Mouse (Mus musculus): ENCODE measurements around the gene Trnt1.

Gene Trnt1

GRCm38 (mm10) chr6:106768640-106769289 is at the start of gene Trnt1:
Gene Trnt1, plus strand, starts transcription at chr6:106769120.
- DNase-seq (ENCODE audit: low read depth, low spot score): peak; percentile 97

DNA sequence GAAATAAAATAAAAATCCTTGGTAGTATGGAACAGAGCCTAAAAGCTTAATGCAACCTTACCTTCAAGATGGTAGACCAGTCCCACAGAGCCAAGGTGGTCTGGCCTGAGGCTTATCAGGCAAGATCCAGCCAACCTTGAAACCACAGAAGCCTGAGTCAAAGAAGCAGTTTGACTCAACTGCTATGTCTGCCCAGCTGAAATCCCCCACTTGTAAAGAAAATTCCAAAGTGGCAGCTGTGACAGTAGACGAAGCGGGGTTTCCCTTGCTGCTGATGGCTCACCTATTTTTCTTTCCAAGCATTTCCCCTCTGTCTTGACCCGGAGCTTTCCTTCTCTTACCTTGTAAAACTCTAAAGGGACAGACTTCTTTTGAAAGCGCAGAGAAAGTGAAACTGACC is 43.3 kb upstream of the Trnt1 start:
- no peak for DNase-seq (ENCODE audit: low read depth, low spot score)

DNA sequence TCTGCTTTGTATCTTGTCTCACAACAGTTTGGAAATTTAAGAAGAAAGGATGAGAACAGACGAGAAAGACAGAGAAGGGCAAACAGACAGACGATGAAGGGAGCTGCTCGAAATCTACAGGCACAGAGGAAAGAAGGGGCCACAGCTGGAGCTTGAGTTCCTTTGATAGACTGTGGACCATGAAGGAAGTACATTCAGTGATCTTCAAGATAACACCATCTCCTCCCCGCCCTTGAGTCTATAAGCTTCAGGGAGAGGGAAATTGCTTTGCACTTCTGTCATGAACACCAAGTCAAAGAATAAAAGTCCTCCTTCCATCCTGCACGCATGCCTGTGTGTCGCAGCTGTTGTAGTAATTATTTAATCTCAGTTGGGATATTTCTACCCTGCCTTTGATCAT is 42.8 kb upstream of the Trnt1 start:
- no peak for DNase-seq (ENCODE audit: low read depth, low spot score)

DNA sequence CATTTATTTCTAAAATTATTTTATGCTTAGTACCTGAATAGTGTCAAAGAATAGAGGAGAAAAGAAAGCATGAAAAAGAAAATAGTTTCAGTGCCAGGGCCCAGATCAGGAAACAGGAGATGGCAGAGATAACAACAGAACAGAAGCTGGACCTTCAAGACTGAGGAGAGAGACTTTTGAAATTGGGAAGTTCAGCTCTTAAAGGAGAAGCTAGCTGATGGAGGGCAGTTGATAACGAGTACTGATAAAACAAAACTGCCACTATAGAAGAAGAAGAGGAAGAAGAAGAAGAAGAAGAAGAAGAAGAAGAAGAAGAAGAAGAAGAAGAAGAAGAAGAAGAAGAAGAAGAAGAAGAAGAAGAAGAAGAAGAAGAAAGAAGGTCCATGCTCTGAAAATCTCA is 41.2 kb upstream of the Trnt1 start:
- no peak for DNase-seq (ENCODE audit: low read depth, low spot score)

DNA sequence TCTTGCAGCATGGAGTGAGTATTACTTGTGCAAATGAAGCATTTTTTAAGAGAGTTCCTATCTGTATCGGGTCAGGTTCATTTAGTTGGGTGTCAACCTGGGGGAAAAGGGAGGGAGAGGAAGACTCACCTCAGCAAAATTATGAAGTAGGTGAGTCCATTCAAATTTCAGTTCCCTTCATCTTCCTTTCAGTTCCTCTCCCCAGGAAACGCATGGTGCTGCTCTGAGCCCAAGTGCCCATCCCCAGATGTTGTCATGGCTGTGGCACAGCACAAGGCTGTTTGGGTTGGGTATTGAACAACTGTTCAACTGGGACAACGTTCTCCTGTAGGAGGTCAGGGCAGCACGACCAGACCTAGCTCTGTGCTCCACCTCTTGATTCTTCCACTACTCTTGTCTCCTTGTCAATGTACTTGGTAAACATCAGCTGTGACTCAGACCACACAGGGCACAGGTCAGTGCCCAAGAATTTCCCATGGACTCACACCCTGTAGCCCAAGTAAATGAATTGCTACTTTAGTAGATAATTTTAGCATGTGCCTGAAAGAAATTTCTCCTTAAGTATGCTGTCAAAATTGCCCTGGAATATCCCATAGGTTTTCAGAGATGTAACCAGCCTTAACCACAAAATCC is 39.1 kb upstream of the Trnt1 start:
- DNase-seq (ENCODE audit: low read depth, low spot score): no peak

- DNase-seq (ENCODE audit: low read depth, low spot score): no peak
Observed at GRCm38 (mm10) chr6:106732563-106732962, 36.4 kb upstream of the Trnt1 start.

GRCm38 (mm10) chr6:106738229-106738628 is 30.7 kb upstream of the Trnt1 start:
- DNase-seq (ENCODE audit: low read depth, low spot score): no peak

DNA sequence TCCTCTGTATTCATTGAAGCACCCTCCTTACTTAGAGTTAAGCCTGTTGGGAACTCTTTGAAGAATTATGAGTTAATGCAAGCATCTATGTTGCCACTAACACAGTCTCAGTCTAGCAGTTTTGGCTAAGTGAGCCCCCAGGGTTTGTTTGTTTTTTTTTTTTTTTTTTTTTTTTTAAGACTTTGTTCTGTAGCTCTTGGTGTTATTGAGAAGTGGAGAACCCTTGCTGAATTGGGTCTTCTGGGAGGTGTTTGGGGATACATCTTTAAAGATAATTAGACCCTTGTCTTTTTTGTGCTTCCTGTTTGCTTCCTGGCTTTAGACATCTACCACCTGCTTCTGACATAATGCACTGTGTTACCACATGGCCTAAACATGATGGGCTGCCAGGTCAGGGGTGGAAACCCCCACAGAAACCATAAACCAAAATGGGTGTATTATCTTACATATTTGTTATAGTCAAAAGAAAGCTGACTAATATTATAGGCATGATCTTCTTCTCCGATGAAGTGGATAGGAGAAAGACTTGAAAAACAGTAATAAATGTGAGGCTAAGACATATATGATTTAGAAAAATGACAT is 28.6 kb upstream of the Trnt1 start:
- DNase-seq (ENCODE audit: low read depth, low spot score): no peak

DNA sequence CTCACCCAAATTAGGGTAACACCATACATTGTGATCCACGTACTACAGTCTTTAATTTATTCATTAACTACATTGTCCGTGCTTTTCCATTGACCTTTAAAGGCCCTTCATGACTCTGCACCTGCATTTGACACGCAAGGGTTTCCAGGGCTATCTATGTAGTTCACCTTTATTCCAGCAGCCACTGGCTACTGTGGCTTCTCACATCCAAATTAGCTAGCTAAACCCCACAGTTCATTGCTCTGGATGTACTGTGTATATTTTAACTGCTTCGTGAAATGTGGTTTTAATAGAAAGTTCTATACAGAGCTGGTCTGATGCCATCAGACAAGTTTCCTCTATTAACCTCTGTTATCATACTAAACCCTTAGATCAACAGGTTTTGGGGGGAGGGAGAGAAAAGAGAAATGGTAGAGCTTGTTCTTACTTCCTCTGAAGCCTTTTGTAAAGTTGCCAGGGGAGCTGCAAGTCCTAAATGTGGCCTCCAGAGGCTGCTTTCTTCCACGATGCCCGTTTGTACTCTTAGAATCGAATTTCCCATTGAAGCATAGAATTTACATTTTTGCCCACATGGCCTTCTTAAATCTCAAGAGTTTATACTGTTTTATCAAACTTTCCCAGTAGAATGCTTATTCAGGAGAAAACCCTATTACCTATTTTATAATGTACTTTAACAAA is 25.2 kb upstream of the Trnt1 start:
- no peak for DNase-seq (ENCODE audit: low read depth, low spot score)

- DNase-seq (ENCODE audit: low read depth, low spot score): no peak
Observed at GRCm38 (mm10) chr6:106745673-106746394, 23.1 kb upstream of the Trnt1 start.

DNA sequence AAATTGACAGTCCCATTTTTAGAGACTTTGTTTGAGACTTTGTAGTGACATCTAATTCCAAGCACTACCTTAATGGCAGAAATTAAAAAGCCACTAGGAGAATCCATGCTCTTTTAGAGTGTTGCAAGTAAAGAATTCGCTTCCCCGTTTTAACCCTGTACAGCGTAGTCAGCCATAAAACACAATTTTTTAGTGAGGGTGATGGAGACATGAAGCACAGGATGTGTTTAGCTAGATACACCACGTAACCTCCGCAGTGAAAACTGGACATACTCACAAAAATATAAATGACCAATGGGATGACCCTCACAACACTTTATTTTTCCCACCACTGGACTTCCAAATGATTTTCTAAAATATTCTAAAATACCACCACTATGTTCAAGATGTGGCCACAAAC is 21.7 kb upstream of the Trnt1 start:
- DNase-seq (ENCODE audit: low read depth, low spot score): no peak

DNA sequence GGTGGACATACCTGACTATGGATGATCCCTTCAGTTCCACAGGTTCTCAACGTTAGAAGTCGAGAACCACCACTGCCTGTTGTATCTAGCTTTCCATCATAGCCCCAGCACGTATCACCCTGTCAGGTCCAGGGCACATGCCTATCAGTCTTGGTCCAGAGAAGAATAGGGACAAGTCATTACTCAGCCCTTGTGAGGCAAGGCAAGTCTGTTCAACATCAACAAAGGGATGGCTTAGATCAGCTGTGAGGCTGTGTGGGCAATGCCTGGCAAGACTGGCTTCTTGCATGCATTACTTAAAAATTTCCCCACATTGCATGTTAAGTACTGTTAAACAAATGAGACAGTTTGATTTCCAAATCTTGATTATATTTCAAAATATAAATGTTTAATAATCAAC is 21.1 kb upstream of the Trnt1 start:
- no peak for DNase-seq (ENCODE audit: low read depth, low spot score)

DNA sequence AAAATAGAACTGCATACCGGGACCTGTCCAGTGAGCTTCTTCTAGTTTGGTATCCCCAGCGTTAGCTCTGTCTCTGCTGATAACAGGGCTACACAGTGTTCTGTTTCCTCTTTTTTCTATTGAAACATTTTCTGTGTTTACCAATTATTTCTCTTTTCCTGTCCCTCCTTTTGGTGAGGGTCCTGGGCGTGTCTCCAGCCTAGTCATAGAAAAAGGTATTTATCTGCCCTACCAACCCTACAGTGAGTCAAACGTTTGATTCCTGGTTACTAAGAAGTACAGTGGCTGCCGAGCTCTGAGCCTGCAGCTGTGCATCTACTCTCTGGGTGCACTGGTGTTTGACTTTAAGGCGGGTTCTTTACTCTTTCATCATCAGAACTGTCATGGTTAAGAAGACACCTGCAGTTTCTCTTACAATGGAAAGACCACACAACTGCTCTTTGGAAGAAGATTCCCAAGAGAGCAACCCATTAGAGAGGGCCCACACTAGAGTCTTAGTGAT is 20.0 kb upstream of the Trnt1 start, which contains the start of gene Il5ra:
Il5ra (minus strand) TSS at position 151 of the 502 bp plus-strand sequence.
- no peak for DNase-seq (ENCODE audit: low read depth, low spot score)

GRCm38 (mm10) chr6:106750291-106750690 is 18.6 kb upstream of the Trnt1 start:
- DNase-seq (ENCODE audit: low read depth, low spot score): no peak

- DNase-seq (ENCODE audit: low read depth, low spot score): no peak
Observed at GRCm38 (mm10) chr6:106758299-106758698, 10.6 kb upstream of the Trnt1 start.

- no peak for DNase-seq (ENCODE audit: low read depth, low spot score)
Observed at GRCm38 (mm10) chr6:106760473-106761218, 8.3 kb upstream of the Trnt1 start.

DNA sequence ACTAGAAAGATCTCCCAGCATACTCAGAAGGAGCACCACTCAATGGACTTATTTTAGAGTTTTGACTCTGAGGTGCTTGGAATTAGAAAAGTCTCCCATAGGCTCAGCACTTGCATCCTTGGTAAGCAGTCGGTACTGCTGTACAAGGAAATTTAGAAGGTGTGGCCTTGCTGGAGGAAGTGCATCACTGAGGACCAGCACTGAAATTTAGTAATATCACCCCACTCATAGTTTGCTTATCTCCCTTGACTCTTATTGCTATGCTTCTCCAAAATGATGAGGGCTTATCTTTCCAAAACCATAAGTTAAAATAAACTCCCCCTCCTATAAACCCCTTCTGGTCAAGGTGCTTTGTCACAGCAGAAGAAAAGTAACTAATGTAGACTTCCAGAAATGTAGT is 7.4 kb upstream of the Trnt1 start:
- DNase-seq (ENCODE audit: low read depth, low spot score): no peak

DNA sequence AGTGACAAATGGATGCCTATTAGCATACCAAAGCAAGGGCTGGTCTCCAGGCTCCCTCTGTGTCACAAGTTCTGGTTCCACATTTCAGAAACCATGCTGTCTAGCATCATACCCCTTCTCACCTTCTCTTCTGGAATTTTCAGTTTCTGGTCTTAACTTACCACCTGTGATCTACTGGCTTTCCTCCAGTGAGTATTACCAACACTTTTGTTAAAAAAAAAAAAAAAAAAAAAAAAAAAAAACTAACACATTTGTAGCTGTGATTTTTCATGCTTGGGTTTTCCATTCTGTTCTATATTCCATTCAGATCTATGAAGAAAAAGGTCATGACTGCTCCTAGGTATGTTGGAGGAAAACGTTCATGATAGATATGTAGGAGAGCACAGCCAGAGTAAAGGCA is 3.0 kb upstream of the Trnt1 start:
- no peak for DNase-seq (ENCODE audit: low read depth, low spot score)

DNA sequence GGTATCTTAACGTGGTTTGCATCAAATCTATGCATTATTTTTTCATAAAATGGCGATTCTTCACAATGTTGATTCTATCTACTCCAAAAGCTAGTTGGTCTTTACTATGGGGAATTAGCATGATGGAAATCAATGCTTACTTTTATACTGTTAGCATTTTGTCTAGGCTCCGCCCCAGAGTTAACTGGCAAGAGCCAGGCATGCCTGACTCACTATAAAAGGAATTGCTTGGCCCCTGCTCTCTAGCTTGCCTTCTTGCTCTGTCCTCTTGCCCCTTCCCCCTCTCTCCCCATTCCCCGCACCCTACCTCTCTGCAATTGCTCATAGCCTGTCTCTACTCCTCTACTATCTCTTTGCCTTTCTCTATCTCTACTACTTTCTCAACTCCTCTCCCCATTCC is 2.1 kb upstream of the Trnt1 start:
- DNase-seq (ENCODE audit: low read depth, low spot score): no peak

DNA sequence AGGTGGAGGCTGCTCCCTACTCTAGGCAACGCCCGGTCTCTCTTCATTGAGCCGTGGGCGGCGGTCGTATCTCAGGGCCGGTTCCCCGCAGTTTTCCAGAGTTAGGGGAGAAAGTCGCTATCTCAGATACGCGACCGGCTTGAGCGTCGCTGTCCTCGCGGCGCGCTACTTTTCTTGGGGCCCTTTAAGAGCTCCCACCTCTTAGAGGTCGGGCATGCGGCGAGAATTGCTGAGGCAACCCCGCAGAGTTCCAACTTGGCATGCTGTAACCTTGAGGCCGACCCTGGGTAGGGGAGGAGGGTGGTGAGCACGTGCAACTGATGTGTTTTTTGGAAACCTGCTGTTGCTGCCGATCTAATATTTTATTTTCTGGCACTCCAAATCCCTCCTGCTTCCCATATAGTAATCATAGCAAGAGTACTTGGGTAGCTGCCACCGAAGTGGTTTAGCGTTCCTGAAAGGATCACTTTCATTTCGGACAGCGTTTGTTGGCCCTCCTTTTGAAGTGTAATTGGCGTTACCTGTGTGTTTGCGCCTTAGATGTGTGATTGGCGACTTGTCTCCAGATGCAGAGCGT is 458 bp downstream of the Trnt1 start:
- DNase-seq (ENCODE audit: low read depth, low spot score): no peak

DNA sequence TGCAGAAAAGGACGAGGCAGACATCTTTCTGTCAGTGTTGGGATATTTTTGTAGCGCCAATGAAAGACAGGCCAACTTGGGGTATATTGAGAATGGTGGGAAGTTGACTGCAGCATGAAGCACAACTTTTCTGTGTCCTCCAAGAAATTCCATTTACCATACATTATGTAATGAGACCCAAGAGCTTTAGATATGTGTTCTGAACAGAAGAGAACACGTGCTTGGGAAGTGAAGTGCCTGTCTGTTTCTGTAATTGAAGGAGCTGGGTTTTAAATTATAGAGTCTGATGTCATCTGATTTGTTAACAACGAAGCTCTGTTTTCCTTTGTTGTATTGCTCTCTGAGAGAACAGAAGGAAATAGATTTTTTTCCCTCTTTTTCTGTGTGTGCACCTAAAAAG is 1.1 kb downstream of the Trnt1 start:
- DNase-seq (ENCODE audit: low read depth, low spot score): no peak
